Mouse (Mus musculus) B cell, adult 62 days (primary cell): ENCODE data around the gene Mmd2. TPM values are rescaled to one million over a fixed set of nuclear protein-coding genes. Genes with fewer than 3 reads are reported as not detected.

Source experiments
- total RNA-seq: library from RNA; stranded (reverse); gene quantifications from 4 replicates; pipeline ENCODE4 v1.2.4, GENCODE M21; 2023

Mmd2 gene
- total RNA-seq = not detected in 4 replicates

GRCm38 (mm10) chr5:142608259-142608988 lies at the start of gene Mmd2:
Gene Mmd2 (minus strand): TSS chr5:142608800.

GRCm38 (mm10) chr5:142627398-142627797 lies 18.8 kb upstream of the Mmd2 start, which contains the start of gene Wipi2:
Gene Wipi2 (plus strand): TSS chr5:142627698.

GRCm38 (mm10) chr5:142550706-142551652 lies 57.6 kb downstream of the Mmd2 start, which contains the start of gene Radil:
Gene Radil (minus strand): TSS chr5:142551098.

GRCm38 (mm10) chr5:142529915-142530314 lies 78.7 kb downstream of the Mmd2 start, which contains the start of gene Papolb:
Gene Papolb (minus strand): TSS chr5:142530076.

Other genes starting within 250 kb of the Mmd2 start
- gene Foxk1, start 207.3 kb downstream of the Mmd2 start, total RNA-seq = 67.2 to 78.2 TPM (median 72.9 TPM) in 4 replicates
- gene Ap5z1, start 144.9 kb downstream of the Mmd2 start, total RNA-seq = 39.2 to 52.4 TPM (median 41.2 TPM) in 4 replicates
- not detected in 4 replicates for gene Papolb, start 78.7 kb downstream of the Mmd2 start, total RNA-seq
- not detected in 4 replicates for gene Radil, start 57.7 kb downstream of the Mmd2 start, total RNA-seq
- gene Wipi2, start 18.9 kb upstream of the Mmd2 start, total RNA-seq = 66.7 to 71.1 TPM (median 68.7 TPM) in 4 replicates
- 4.4 to 6.5 TPM (median 4.6 TPM) in 4 replicates for gene Slc29a4, start 83.7 kb upstream of the Mmd2 start, total RNA-seq
- gene Tnrc18, start 208.9 kb upstream of the Mmd2 start, total RNA-seq = 104 to 127 TPM (median 121 TPM) in 4 replicates